Mouse (Mus musculus) ovary, postnatal 10 days (tissue): ENCODE results near the gene Scn8a.

Experiments
- DNase-seq: peaks from one replicate; pipeline ENCODE4 v3.0.0; 2022; ENCODE audit warnings: low spot score

The Scn8a gene

GRCm38 (mm10) chr15:100881385-100881784, 11.7 kb downstream of the Scn8a start:
- DNase-seq: no peak

- no peak for DNase-seq
These were observed 14.8 kb downstream of the Scn8a start for GRCm38 (mm10) chr15:100884481-100884880.

GRCm38 (mm10) chr15:100891962-100892361, 22.3 kb downstream of the Scn8a start:
- DNase-seq: no peak

GRCm38 (mm10) chr15:100896502-100896901, 26.8 kb downstream of the Scn8a start:
- DNase-seq: no peak

- DNase-seq: no peak
These were observed 34.2 kb downstream of the Scn8a start for GRCm38 (mm10) chr15:100903811-100904210.

GRCm38 (mm10) chr15:100905006-100905405, 35.3 kb downstream of the Scn8a start:
- DNase-seq: no peak

GRCm38 (mm10) chr15:100905751-100906150, 36.1 kb downstream of the Scn8a start:
- no peak for DNase-seq

GRCm38 (mm10) chr15:100908817-100909216, 39.2 kb downstream of the Scn8a start:
- DNase-seq: no peak

GRCm38 (mm10) chr15:100909734-100910163, 40.1 kb downstream of the Scn8a start:
- no peak for DNase-seq

- no peak for DNase-seq
These were observed 40.8 kb downstream of the Scn8a start for GRCm38 (mm10) chr15:100910381-100910841.

DNA sequence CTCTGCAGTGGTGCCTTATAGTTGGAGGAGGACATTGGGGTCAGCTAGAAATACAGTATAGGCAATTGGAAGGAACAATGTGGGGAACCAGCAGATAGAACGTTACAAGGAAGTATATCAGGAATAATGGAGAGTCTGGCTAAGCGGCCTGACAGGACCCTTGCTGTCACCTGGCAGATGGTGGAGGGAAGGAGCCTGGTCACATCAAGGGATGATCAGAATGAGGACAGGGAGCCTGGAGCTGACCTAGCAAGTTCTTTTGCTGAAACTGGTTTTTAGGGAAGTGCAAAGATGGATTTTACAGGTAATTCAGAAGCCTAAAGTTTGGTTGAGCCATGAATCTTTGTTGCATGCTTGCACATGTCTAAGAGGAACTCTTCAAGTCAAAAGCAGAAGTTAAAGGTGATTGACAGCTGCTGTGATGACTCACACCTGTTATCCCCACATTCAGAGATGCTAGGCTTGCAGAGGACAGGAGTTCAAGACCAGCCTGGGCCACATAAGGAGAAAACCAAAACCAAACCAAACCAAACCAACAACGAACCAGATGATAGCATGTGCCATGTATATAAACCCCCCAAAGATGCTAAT, 43.1 kb downstream of the Scn8a start:
- no peak for DNase-seq

DNA sequence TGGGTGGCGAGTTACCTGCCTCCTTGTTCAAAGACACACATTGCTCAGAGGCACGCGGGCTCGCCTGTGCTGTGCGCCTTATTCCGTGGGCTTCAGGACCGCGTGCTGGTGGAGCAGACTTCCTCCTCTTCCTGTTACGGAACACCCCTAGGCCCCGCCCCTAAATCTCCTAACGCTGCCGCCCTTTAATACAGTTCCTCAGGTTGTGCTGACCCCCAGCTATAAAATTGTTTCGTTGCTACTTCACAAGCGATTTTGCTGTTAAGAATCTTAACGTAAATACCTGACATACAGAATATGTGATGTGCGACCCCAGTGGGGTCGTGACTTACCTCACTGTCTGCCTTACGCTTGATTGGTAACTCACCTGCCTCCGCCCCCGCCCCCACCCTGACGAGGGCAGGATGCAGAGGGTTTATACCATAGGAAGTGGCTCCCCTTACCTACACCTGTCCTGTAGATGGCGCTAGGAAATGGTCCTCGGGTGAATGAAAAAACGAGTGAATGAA, 45.1 kb downstream of the Scn8a start:
- DNase-seq: no peak

DNA sequence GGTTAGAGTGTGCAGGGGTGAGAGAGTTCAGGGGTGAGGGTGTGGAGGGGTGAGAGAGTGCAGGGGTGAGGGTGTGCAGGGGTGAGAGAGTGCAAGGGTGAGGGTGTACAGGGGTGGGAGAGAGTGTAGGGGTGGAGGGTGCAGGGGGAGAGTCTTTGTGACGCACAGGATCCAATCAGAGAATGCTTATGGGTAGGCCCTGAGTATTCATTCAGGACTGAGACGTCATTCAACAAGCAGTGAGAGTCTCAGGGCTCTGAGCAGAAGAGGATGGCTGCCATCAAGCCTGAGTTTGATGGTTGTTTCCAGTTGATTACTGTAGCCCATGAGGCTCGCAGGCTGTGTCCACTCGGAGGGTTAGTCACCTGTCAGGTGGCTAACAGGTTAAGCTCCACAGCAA, 48.4 kb downstream of the Scn8a start:
- DNase-seq: no peak

- no peak for DNase-seq
These were observed 52.6 kb downstream of the Scn8a start for GRCm38 (mm10) chr15:100922210-100922609.

DNA sequence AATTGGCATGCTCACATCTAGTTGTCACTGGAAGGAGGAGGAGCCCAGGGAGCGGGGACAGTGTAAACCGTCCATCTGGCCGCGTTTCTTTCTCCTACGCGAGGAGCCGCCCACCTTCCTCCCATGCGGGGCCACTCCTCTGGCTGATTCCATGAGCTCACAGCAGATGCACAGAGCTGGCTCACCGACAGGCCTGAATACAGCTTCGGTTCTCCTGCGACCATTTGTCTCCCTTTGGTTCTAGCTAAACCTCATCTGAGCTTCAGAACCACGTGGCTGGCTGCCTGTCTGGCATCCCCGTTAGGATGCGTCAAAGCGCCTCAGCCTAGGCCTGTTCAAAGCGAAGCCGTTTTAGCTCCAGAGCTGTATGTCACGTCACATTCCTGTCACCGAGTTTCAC, 53.8 kb downstream of the Scn8a start:
- no peak for DNase-seq

DNA sequence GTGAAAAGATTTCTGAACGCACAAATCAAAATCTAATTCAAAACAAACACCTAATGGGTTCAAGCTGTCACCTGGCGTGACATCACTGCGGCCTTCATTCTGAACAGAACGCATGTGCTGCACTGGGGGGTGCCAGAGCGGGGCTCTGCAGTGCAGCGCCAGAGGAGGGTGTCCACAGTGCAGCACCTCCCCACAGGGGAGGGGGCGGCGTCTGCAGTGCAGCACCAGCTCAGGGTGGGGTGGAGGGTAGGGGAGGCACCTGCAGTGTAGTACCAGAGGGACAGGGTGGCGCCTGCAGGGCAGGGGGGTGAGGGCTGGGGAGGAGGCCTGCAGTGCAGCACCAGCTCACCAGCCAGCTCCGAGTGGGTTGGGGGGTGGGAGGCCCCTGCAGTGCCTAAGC, 55.3 kb downstream of the Scn8a start:
- no peak for DNase-seq

GRCm38 (mm10) chr15:100930477-100930876, 60.8 kb downstream of the Scn8a start:
- DNase-seq: no peak

- no peak for DNase-seq
These were observed 66.5 kb downstream of the Scn8a start for GRCm38 (mm10) chr15:100936176-100936575.

GRCm38 (mm10) chr15:100948383-100948782, 78.7 kb downstream of the Scn8a start:
- DNase-seq: no peak

DNA sequence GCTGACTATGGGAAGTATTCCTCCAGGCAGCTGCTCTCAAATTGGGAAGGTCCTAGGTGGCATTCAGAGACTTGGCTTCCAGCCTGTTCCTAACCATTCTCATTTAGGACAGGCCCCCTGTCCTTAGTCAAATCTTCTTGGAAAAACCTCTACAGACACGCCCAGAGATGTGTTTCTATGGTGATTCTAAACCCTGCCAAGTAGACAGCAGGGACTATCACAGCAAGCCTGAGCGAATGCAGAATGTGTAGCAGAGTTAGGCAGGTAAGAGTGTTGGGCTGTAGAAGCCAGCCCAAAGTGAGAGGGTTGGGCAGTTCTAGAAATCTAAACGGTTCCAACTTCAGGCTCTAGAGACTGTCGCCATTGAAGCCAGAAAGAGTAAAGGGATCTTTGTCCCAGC, 79.5 kb downstream of the Scn8a start:
- no peak for DNase-seq

GRCm38 (mm10) chr15:100951491-100951890, 81.8 kb downstream of the Scn8a start:
- DNase-seq: no peak

DNA sequence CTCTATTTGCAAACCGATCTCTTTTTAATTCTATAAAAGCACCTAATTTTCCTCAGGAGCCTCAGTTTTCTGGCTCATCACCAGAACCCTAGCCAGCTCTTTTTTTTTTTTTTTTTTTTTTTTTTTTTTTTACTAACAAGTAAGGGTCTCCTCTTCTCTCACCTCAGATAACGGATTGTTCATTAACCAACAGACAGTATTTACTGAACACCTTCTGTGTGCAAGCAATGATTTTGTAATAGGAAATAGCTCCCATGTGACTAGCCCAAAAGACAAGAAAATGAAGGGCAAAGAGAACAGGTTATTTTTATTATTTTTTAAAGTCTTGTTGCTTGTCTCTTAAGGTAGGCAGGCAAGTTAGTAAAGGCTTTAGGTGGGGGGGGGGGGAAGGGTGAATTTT, 82.6 kb downstream of the Scn8a start:
- DNase-seq: no peak

- no peak for DNase-seq
These were observed 83.2 kb downstream of the Scn8a start for GRCm38 (mm10) chr15:100952854-100953253.

- DNase-seq: no peak
These were observed 84.3 kb downstream of the Scn8a start for GRCm38 (mm10) chr15:100953955-100954354.
